Mouse (Mus musculus) neural tube, embryonic 11.5 days (tissue): ENCODE data around the gene Nubpl. TPM values are rescaled to one million over a fixed set of nuclear protein-coding genes. Genes with fewer than 3 reads are reported as not detected.

Source experiments
- ATAC-seq: fragments of 200-750 bp; cut with Nextera tagmentation; 2 replicates; pipeline ENCODE4 v1.8.0; 2017; ENCODE audit warnings: moderate number of reproducible peaks, mild to moderate bottlenecking, moderate TSS enrichment, moderate library complexity; ENCODE audit not compliant: insufficient read depth, low FRiP score, low TSS enrichment
- DNase-seq: peaks from one replicate; pipeline ENCODE4 v3.0.0-alpha.2; 2015; ENCODE audit warnings: low spot score
- H3K27ac ChIP-seq: fragments of 300-500 bp; sonication (generic); 2 replicates; pipeline ENCODE4 v1.5.1; 2014; ENCODE audit warnings: low read depth, mild to moderate bottlenecking, low read length
- H3K27me3 ChIP-seq: fragments of 300-500 bp; sonication (generic); 2 replicates; pipeline ENCODE4 v1.6.1; 2014; ENCODE audit warnings: mild to moderate bottlenecking, low read length, mixed read lengths; ENCODE audit not compliant: control insufficient read depth, insufficient read depth
- H3K36me3 ChIP-seq: fragments of 300-500 bp; sonication (generic); 2 replicates; pipeline ENCODE4 v1.6.1; 2014; ENCODE audit warnings: mild to moderate bottlenecking, low read length, moderate library complexity, mixed read lengths; ENCODE audit not compliant: control insufficient read depth, insufficient read depth
- H3K4me1 ChIP-seq: fragments of 300-500 bp; sonication (generic); 2 replicates; pipeline ENCODE4 v1.6.1; 2014; ENCODE audit warnings: low read length, mixed read lengths; ENCODE audit not compliant: control insufficient read depth, insufficient read depth
- H3K4me2 ChIP-seq: fragments of 300-500 bp; sonication (generic); 2 replicates; pipeline ENCODE4 v1.6.1; 2014; ENCODE audit warnings: low read depth, mild to moderate bottlenecking, moderate library complexity
- H3K4me3 ChIP-seq: fragments of 300-500 bp; sonication (generic); 2 replicates; pipeline ENCODE4 v1.5.1; 2014; ENCODE audit warnings: low read depth, low read length
- H3K9ac ChIP-seq: fragments of 300-500 bp; sonication (generic); 2 replicates; pipeline ENCODE4 v1.6.1; 2014; ENCODE audit warnings: mild to moderate bottlenecking, low read length
- H3K9me3 ChIP-seq: fragments of 300-500 bp; sonication (generic); 2 replicates; pipeline ENCODE4 v1.6.1; 2016; ENCODE audit warnings: low read length; ENCODE audit not compliant: control insufficient read depth
- WGBS: fragments of 180-500 bp; shearing (Covaris S2); extraction: QIAGEN DNeasy Blood & Tissue Kit; methylation state at CpG from one replicate; pipeline ENCODE4 v1.1.7; 2014; 5-methylcytosine and 5-hydroxymethylcytosine counted together
- polyA plus RNA-seq: library from polyadenylated mRNA; unstranded; fragments of >200 nt; fragmentation: Nextera tagmentation; extraction: Ambion mirVana; gene quantifications from 2 replicates; pipeline ENCODE4 v1.2.1, GENCODE M21; 2014

Gene Nubpl
- polyA plus RNA-seq, 1 experiment from 2014 or later: 9.5 TPM

DNA sequence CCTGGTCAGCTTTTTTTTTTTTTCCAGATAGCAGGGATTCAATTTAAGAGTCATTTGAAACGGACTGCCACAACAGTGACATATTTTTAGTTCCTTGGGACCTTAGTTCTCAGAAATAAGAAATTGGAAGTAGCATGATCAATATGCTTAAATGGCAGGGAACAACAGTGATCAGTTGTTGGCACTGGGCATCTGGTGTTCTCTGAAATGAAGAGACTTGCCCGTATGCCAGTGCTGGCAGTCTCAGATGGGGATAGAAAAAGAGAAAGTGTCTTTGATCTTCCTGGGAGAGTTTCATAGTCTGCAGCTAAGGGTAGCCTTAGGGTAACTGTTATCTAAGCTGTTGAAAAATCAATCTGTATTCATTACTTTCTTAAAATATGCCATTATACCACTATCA lies 170.6 kb downstream of the Nubpl start:
- Histone ChIP-seq H3K4me3 (no peak overlapping the region), H3K27ac (no peak overlapping the region), H3K36me3 (no peaks in the 10 kb centered on the region), H3K27me3 (no peaks in the 10 kb centered on the region), H3K9ac (no peak overlapping the region), H3K4me1 (no peaks in the 10 kb centered on the region), H3K4me2 (no peak overlapping the region), H3K9me3 (no peaks in the 10 kb centered on the region)
- ATAC-seq (no peak), DNase-seq (no peak)
- 81% methylated on average over 2 of the region's 2 CpGs for WGBS

DNA sequence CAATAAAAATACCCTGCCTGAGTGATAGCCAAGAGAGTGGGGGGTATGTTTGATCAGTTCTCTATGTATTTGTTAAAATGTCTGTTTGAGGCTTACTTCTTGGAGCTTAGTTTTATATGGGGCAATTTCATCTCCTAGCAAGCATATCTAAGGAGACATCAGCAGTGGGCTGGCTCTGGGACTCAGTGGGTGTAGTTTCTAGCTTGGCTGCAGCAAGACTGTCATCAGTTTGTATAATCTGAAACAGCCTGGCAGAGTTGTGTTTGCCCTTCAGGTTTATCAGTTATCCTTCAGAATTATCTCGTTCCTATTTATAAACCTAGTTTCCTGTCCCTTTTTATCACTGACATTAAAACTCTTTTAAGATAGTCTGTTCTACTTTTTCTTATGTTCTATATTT lies 175.3 kb downstream of the Nubpl start:
- Histone ChIP-seq H3K4me1 (no peaks in the 10 kb centered on the region), H3K9ac (no peak overlapping the region), H3K27ac (no peak overlapping the region), H3K4me3 (no peak overlapping the region), H3K36me3 (no peaks in the 10 kb centered on the region), H3K27me3 (no peaks in the 10 kb centered on the region), H3K9me3 (no peaks in the 10 kb centered on the region), H3K4me2 (no peak overlapping the region)
- no peak for ATAC-seq
- DNase-seq: no peak
- 98% methylated on average over 1 of the region's 1 CpGs for WGBS

- DNase-seq (no peak), ATAC-seq (no peak)
- 22% methylated on average over 1 of the region's 1 CpGs for WGBS
Observed at GRCm38 (mm10) chr12:52276320-52276719, 178.8 kb downstream of the Nubpl start.

DNA sequence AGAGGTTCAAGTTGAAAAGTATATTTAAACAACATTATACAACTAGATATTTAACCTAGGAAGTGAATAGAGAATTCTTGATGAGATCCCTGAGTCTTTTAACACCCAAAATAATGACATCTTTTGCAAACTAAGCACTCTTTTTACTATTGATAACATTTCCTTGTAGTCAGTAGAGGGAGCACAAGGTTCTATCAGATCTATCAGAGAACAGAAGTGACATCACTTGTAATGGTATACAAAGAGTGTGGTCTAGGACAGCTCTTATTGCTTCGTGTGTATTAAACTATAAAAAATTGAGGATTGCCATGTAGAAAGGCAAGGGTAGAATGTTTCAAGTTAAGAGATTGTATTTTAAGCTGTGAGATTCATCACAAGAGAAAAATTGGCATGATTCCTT lies 183.7 kb downstream of the Nubpl start:
- no peaks in the 10 kb centered on the region for H3K9me3 ChIP-seq
- 82% methylated on average over 1 of the region's 1 CpGs for WGBS
- no peak for DNase-seq

More at GRCm38 (mm10) chr12:52276320-52276719, 178.8 kb downstream of the Nubpl start:
- no peaks in the 10 kb centered on the region for H3K4me1 ChIP-seq
- H3K36me3 ChIP-seq: no peaks in the 10 kb centered on the region
- H3K4me2 ChIP-seq: no peak overlapping the region
- H3K9ac ChIP-seq: no peak overlapping the region
- no peaks in the 10 kb centered on the region for H3K9me3 ChIP-seq
- no peak overlapping the region for H3K27ac ChIP-seq
- H3K4me3 ChIP-seq: no peak overlapping the region
- no peaks in the 10 kb centered on the region for H3K27me3 ChIP-seq

GRCm38 (mm10) chr12:52284471-52284870 lies 186.9 kb downstream of the Nubpl start:
- Histone ChIP-seq H3K9ac (no peak overlapping the region), H3K4me2 (no peak overlapping the region), H3K27me3 (no peaks in the 10 kb centered on the region), H3K36me3 (no peaks in the 10 kb centered on the region), H3K4me3 (no peak overlapping the region), H3K27ac (no peak overlapping the region), H3K9me3 (no peaks in the 10 kb centered on the region), H3K4me1 (peaks cover 4% of the 10 kb centered on the region; the same call in 1 of the 2 replicates)
- DNase-seq (no peak), ATAC-seq (no peak)

More for the DNA sequence above, 183.7 kb downstream of the Nubpl start:
- Histone ChIP-seq H3K4me2 (no peak overlapping the region), H3K4me1 (no peaks in the 10 kb centered on the region), H3K9ac (no peak overlapping the region), H3K27ac (no peak overlapping the region), H3K4me3 (no peak overlapping the region), H3K27me3 (no peaks in the 10 kb centered on the region), H3K36me3 (no peaks in the 10 kb centered on the region)
- no peak for ATAC-seq

GRCm38 (mm10) chr12:52286802-52287201 lies 189.3 kb downstream of the Nubpl start:
- no peak overlapping the region for H3K9ac ChIP-seq

DNA sequence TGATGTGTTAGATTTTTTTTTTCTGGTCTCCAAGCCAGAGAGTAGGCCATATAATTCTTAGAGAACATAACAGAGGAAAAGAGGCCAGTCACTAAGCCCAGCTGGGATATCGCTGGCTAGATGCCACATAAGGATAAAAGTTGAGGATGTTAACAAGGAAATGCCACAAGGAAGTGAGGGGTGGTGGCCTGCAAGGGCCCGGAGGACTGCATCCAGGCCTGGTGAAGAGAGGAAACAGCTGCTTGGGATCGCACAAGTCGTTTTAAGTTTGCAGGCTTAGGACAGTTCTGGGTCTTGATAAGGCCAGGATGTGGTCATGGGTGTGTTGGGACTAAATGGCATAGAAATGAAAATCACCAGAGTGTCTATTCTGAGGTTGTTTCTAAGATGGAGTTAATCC lies 191.0 kb downstream of the Nubpl start:
- no peak overlapping the region for H3K27ac ChIP-seq
- 88% methylated on average over 4 of the region's 4 CpGs for WGBS

More at GRCm38 (mm10) chr12:52286802-52287201, 189.3 kb downstream of the Nubpl start:
- Histone ChIP-seq H3K4me2 (no peak overlapping the region), H3K27me3 (no peaks in the 10 kb centered on the region), H3K9me3 (no peaks in the 10 kb centered on the region), H3K4me3 (no peak overlapping the region), H3K4me1 (peaks cover 4% of the 10 kb centered on the region; the same call in 1 of the 2 replicates), H3K36me3 (no peaks in the 10 kb centered on the region), H3K27ac (no peak overlapping the region)
- ATAC-seq (no peak), DNase-seq (no peak)
- WGBS: 89% methylated on average over 3 of the region's 3 CpGs

GRCm38 (mm10) chr12:52288941-52289567 lies 191.5 kb downstream of the Nubpl start:
- no peaks in the 10 kb centered on the region for H3K9me3 ChIP-seq
- ATAC-seq (no peak; the same call in 1 of the 2 replicates), DNase-seq (no peak)
- no peaks in the 10 kb centered on the region for H3K36me3 ChIP-seq
- H3K4me1 ChIP-seq: peaks cover 4% of the 10 kb centered on the region; the same call in 1 of the 2 replicates
- no peaks in the 10 kb centered on the region for H3K27me3 ChIP-seq
- no peak overlapping the region for H3K4me3 ChIP-seq
- H3K27ac ChIP-seq: 0 out of 2 replicates have a peak overlapping the region, but pooled peaks have one; percentile 34
- WGBS: 71% methylated on average over 11 of the region's 11 CpGs
- H3K4me2 ChIP-seq: no peak overlapping the region
- H3K9ac ChIP-seq: no peak overlapping the region

More for the DNA sequence above, 191.0 kb downstream of the Nubpl start:
- ATAC-seq: no peak
- H3K36me3 ChIP-seq: no peaks in the 10 kb centered on the region
- no peak overlapping the region for H3K4me3 ChIP-seq
- H3K4me2 ChIP-seq: no peak overlapping the region
- no peaks in the 10 kb centered on the region for H3K9me3 ChIP-seq
- H3K9ac ChIP-seq: no peak overlapping the region
- H3K27me3 ChIP-seq: no peaks in the 10 kb centered on the region
- DNase-seq: no peak
- H3K4me1 ChIP-seq: peaks cover 4% of the 10 kb centered on the region; the same call in 1 of the 2 replicates

- ATAC-seq (no peak), DNase-seq (no peak)
- Histone ChIP-seq H3K4me2 (no peak overlapping the region), H3K27ac (no peak overlapping the region), H3K4me1 (peaks cover 4% of the 10 kb centered on the region; the same call in 1 of the 2 replicates), H3K27me3 (no peaks in the 10 kb centered on the region), H3K4me3 (no peak overlapping the region), H3K36me3 (no peaks in the 10 kb centered on the region), H3K9me3 (no peaks in the 10 kb centered on the region), H3K9ac (no peak overlapping the region)
- WGBS: 67% methylated on average over 10 of the region's 10 CpGs
Observed at GRCm38 (mm10) chr12:52289594-52289993, 192.1 kb downstream of the Nubpl start.
